Mouse (Mus musculus): ENCODE data around the gene Hdgfl1.

- TF ChIP-seq POLR2A (IDR thresholded peaks at IDR 0.05; ENCODE audit: low read depth, low read length) (no peak), CTCF (IDR thresholded peaks at IDR 0.05; ENCODE audit: extremely low read depth, insufficient read length, insufficient replicate concordance, low read depth, low read length) (no peak)
Measured at GRCm38 (mm10) chr13:26745760-26746457, 24.1 kb downstream of the Hdgfl1 start.
